Mouse (Mus musculus) adrenal gland, postnatal 36 days (tissue): ENCODE results near the gene Tceal5. TPM values are rescaled to one million over a fixed set of nuclear protein-coding genes. Genes with fewer than 3 reads are reported as not detected.
A peak's percentile ranks its signal among the peaks of the same experiment; 100 is the strongest.

Source experiments
- DNase-seq, 2 experiments: peaks; one replicate each; pipeline ENCODE4 v3.0.0; 2021; ENCODE audit warnings: mixed read lengths in 1 of 2
- microRNA-seq: library from miRNA; unstranded; fragments of <30 nt; microRNA quantifications from one replicate; pipeline ENCODE4 v1.2.0, GENCODE M21; 2021
- total RNA-seq, 2 experiments: library from RNA; stranded (reverse); gene quantifications; 2 replicates each; pipeline ENCODE4 v1.2.3; 2021

The Tceal5 gene
- total RNA-seq, 2 experiments from 2014 or later = 1.8 TPM; not detected in 1

GRCm38 (mm10) chrX:136172118-136172551, 31.5 kb downstream of the Tceal5 start, which contains the start of gene Tceal8:
Gene Tceal8 (minus strand): TSS chrX:136172342.
- DNase-seq = peak; percentile 80 to 86

GRCm38 (mm10) chrX:136171189-136172117, 32.2 kb downstream of the Tceal5 start:
- DNase-seq = peak; percentile 68 to 71

GRCm38 (mm10) chrX:136170625-136171024, 33.1 kb downstream of the Tceal5 start:
- no peak for DNase-seq

Small RNA genes lying within 50 kb of the gene (microRNA-seq; reads per million reads assigned to microRNA genes)
- gene Mir6383 = not detected

Other genes with a start within 250 kb of the Tceal5 start
- 10 to 100 TPM; 40.9 to 73.2 TPM for gene Arxes2, start 210.1 kb downstream of the Tceal5 start, total RNA-seq
- 10 to 100 TPM in 1 of 2 experiments, 1 to 10 TPM in 1; 6.3 to 14.3 TPM for gene Arxes1, start 170.5 kb downstream of the Tceal5 start, total RNA-seq
- 10 to 100 TPM; 17.6 to 23.5 TPM for gene Bex2, start 135.6 kb downstream of the Tceal5 start, total RNA-seq
- gene Nxf3, start 118.6 kb downstream of the Tceal5 start, total RNA-seq = not detected
- 1 to 10 TPM; 8.3 to 9.5 TPM for gene Bex4, start 64.9 kb downstream of the Tceal5 start, total RNA-seq
- gene Tceal8, start 31.5 kb downstream of the Tceal5 start, total RNA-seq = 10 to 100 TPM; 53.8 to 56.6 TPM
- gene Tceal7, start 10.9 kb upstream of the Tceal5 start, total RNA-seq = not detected
- gene Bex1, start 11.6 kb upstream of the Tceal5 start, total RNA-seq = 10 to 100 TPM in 1 of 2 experiments, 1 to 10 TPM in 1; 9.7 to 14.6 TPM
- gene Tceal9, start 41.2 kb upstream of the Tceal5 start, total RNA-seq = 100 to 1,000 TPM; 373 to 421 TPM
- gene Bex3, start 66.4 kb upstream of the Tceal5 start, total RNA-seq = 100 to 1,000 TPM; 126 to 285 TPM